ENCODE assay signal across 10 mouse cellular contexts in genomic region chr1:132010632-132011501, GRCm38 (mm10). TPM values are rescaled to one million over a fixed set of nuclear protein-coding genes. Genes with fewer than 3 reads are reported as not detected.
DNase-seq lines count a peak whose midpoint lies in the region; ATAC-seq and TF ChIP-seq lines count a peak whose summit lies in the region.
"Had no signal": no experiment of that assay in that cellular context is flagged by ENCODE, and none has a peak within 500 bp of the region (broad histone marks: within the 10 kb centered on the region; RNA-seq: fewer than 3 reads in every experiment).

No protein-coding gene starts in this region.

- H3K27ac ChIP-seq in heart, embryonic 16.5 days (ENCODE audit: low read length): peak overlapping the region; percentile 9; the same call in 1 of the 2 replicates
- H3K27ac ChIP-seq in liver, embryonic 16.5 days (ENCODE audit: low read length): peak overlapping the region; percentile 51
- H3K27ac ChIP-seq in intestine, postnatal 0 days (ENCODE audit: low read depth, low read length): no peak overlapping the region
- H3K27ac ChIP-seq: hindbrain, embryonic 10.5 days; midbrain, embryonic 13.5 days had no signal

- POLR2A ChIA-PET in Patski (lab: Charles Lee): no interaction called here

- CTCF ChIA-PET in Patski (lab: Charles Lee): interaction anchor here (0.8 to 1.2 kb wide), 2 partner anchors 10 to 36 kb away, joined by 3 read pairs; no protein-coding TSS in a partner anchor

- H3K9ac ChIP-seq in heart, embryonic 16.5 days (ENCODE audit: low read length): no peak overlapping the region
- H3K9ac ChIP-seq in liver, embryonic 16.5 days (ENCODE audit: low read depth, low read length): no peak overlapping the region
- H3K9ac ChIP-seq in intestine, postnatal 0 days (ENCODE audit: low read depth, low read length): no peak overlapping the region
- H3K9ac ChIP-seq: midbrain, embryonic 13.5 days had no signal

- peaks cover 11% of the 10 kb centered on the region for H3K36me3 ChIP-seq in heart, embryonic 16.5 days (ENCODE audit: control insufficient read depth, insufficient read depth)
- H3K36me3 ChIP-seq in liver, embryonic 16.5 days (ENCODE audit: control insufficient read depth, insufficient read depth): peaks cover 14% of the 10 kb centered on the region; the same call in 1 of the 2 replicates
- peaks cover 2% of the 10 kb centered on the region for H3K36me3 ChIP-seq in splenic B cell, adult 2 months (ENCODE audit: control insufficient read depth, insufficient read depth, low read length, poor library complexity, severe bottlenecking)
- peaks cover 16% of the 10 kb centered on the region for H3K36me3 ChIP-seq in intestine, postnatal 0 days (ENCODE audit: control insufficient read depth, insufficient read depth)

- no peak for ATAC-seq in heart, embryonic 16.5 days (replicated peaks; ENCODE audit: extremely low read depth, insufficient read depth, low FRiP score)
- ATAC-seq in Patski: peak; percentile 49
- no peak for ATAC-seq in liver, embryonic 16.5 days (ENCODE audit: low read depth)
- no peak for ATAC-seq in intestine, postnatal 0 days
- ATAC-seq: midbrain, embryonic 13.5 days had no signal

- no peak overlapping the region; the same call in 1 of the 2 replicates for H3K4me3 ChIP-seq in heart, embryonic 16.5 days (ENCODE audit: low read length)
- H3K4me3 ChIP-seq in liver, embryonic 16.5 days (ENCODE audit: low read depth, low read length): peak overlapping the region; percentile 12; the same call in 1 of the 2 replicates
- no peak overlapping the region for H3K4me3 ChIP-seq in intestine, postnatal 0 days (ENCODE audit: low read depth, low read length)
- H3K4me3 ChIP-seq: hindbrain, embryonic 10.5 days; midbrain, embryonic 13.5 days had no signal

- TF ChIP-seq CTCF in Patski (IDR thresholded peaks at IDR 0.05): no peak
- TF ChIP-seq CTCF in intestine, postnatal 0 days (IDR thresholded peaks at IDR 0.05; ENCODE audit: low read depth): no peak

- H3K4me1 ChIP-seq in heart, embryonic 16.5 days (ENCODE audit: control insufficient read depth, insufficient read depth, low read length): peaks cover 20% of the 10 kb centered on the region
- H3K4me1 ChIP-seq in liver, embryonic 16.5 days (ENCODE audit: control insufficient read depth, low read depth, low read length): peaks cover 36% of the 10 kb centered on the region
- peaks cover 10% of the 10 kb centered on the region for H3K4me1 ChIP-seq in intestine, postnatal 0 days (replicated peaks; ENCODE audit: control insufficient read depth, insufficient read depth, low read length)

- no peaks in the 10 kb centered on the region for H3K27me3 ChIP-seq in heart, embryonic 16.5 days (ENCODE audit: control insufficient read depth, insufficient read depth, low read length)
- H3K27me3 ChIP-seq in Patski: no peaks in the 10 kb centered on the region
- H3K27me3 ChIP-seq in liver, embryonic 16.5 days (ENCODE audit: control insufficient read depth, insufficient read depth, low read depth, low read length): no peaks in the 10 kb centered on the region
- H3K27me3 ChIP-seq in splenic B cell, adult 2 months (ENCODE audit: control insufficient read depth, insufficient read depth, low read length, poor library complexity, severe bottlenecking): no peaks in the 10 kb centered on the region
- no peaks in the 10 kb centered on the region for H3K27me3 ChIP-seq in intestine, postnatal 0 days (replicated peaks; ENCODE audit: control insufficient read depth, insufficient read depth, low read length)
- H3K27me3 ChIP-seq: midbrain, embryonic 13.5 days had no signal

- in situ Hi-C loops in Patski (cut with MboI; ENCODE audit: low pct_unique_long_range_greater_than_20kb): no loop called here

- H3K4me2 ChIP-seq in heart, embryonic 16.5 days (ENCODE audit: low read depth, low read length): peak overlapping the region; percentile 63
- H3K4me2 ChIP-seq in liver, embryonic 16.5 days (ENCODE audit: low read depth, low read length): peak overlapping the region; percentile 30; the same call in 1 of the 2 replicates
- H3K4me2 ChIP-seq in intestine, postnatal 0 days (replicated peaks; ENCODE audit: low read depth): no peak overlapping the region

- H3K9me3 ChIP-seq in heart, embryonic 16.5 days (replicated peaks; ENCODE audit: control insufficient read depth, low read length): no peaks in the 10 kb centered on the region
- H3K9me3 ChIP-seq in liver, embryonic 16.5 days (replicated peaks; ENCODE audit: control insufficient read depth, low read length): no peaks in the 10 kb centered on the region
- no peaks in the 10 kb centered on the region for H3K9me3 ChIP-seq in intestine, postnatal 0 days (ENCODE audit: control insufficient read depth)
- H3K9me3 ChIP-seq: hindbrain, embryonic 10.5 days; midbrain, embryonic 13.5 days had no signal

- 79% methylated on average over 17 of the region's 17 CpGs for WGBS in heart, embryonic 16.5 days
- 54% methylated on average over 17 of the region's 17 CpGs for WGBS in liver, embryonic 16.5 days (ENCODE audit: insufficient replicate concordance)
- WGBS in intestine, postnatal 0 days: 72% methylated on average over 17 of the region's 17 CpGs

- DNase-seq in heart, adult 8-10 months (ENCODE audit: low spot score): no peak
- DNase-seq in Patski (ENCODE audit: low read depth, low spot score): peak; percentile 72
- DNase-seq in splenic B cell, adult 2 months (ENCODE audit: low read depth, low spot score): peak; percentile 85
- no peak for DNase-seq in testis, postnatal 10 days (ENCODE audit: low spot score)
- DNase-seq in layer of hippocampus, postnatal 14 days (ENCODE audit: low spot score in 2 of 2): no peak

RNA-seq across cellular contexts. Expression of gene Elk4, which starts 3.5 kb away (rescaled TPM):
- 17.5 and 17.8 TPM in 2 replicates for polyA plus RNA-seq in heart, embryonic 16.5 days (2015; fragmentation: Nextera tagmentation; extraction: Ambion mirVana)
- 10 to 100 TPM; 62.5 to 79.4 (median 76.0) TPM for total RNA-seq in heart, adult 8-10 months (2022)
- polyA plus RNA-seq in Patski (2021): 27.3 TPM
- 8.6 and 10.0 TPM in 2 replicates for polyA plus RNA-seq in liver, embryonic 16.5 days (2015; fragmentation: Nextera tagmentation; extraction: Ambion mirVana)
- total RNA-seq in layer of hippocampus, postnatal 14 days (2021): 10 to 100 TPM; 59.1 to 60.4 TPM
- 16.4 and 19.6 TPM in 2 replicates for polyA plus RNA-seq in intestine, postnatal 0 days (2015; fragmentation: Nextera tagmentation; extraction: Ambion mirVana)

RNA-seq across cellular contexts. Expression of gene Slc45a3, which starts 48.1 kb away (rescaled TPM):
- polyA plus RNA-seq in heart, embryonic 16.5 days (2015; fragmentation: Nextera tagmentation; extraction: Ambion mirVana): 5.1 and 5.4 TPM in 2 replicates
- total RNA-seq in heart, adult 8-10 months (2022): 1 to 10 TPM; 2.4 to 4.7 (median 3.3) TPM
- polyA plus RNA-seq in Patski (2021): 0.65 TPM
- polyA plus RNA-seq in liver, embryonic 16.5 days (2015; fragmentation: Nextera tagmentation; extraction: Ambion mirVana): 3.0 and 3.2 TPM in 2 replicates
- 1 to 10 TPM; 2.0 to 2.6 TPM for total RNA-seq in layer of hippocampus, postnatal 14 days (2021)
- 2.5 and 2.7 TPM in 2 replicates for polyA plus RNA-seq in intestine, postnatal 0 days (2015; fragmentation: Nextera tagmentation; extraction: Ambion mirVana)

RNA-seq across cellular contexts. Expression of gene Mfsd4a, which starts 57.0 kb away (rescaled TPM):
- polyA plus RNA-seq in heart, embryonic 16.5 days (2015; fragmentation: Nextera tagmentation; extraction: Ambion mirVana): 8.5 and 10.0 TPM in 2 replicates
- 1 to 10 TPM; 4.7 to 9.4 (median 7.7) TPM for total RNA-seq in heart, adult 8-10 months (2022)
- polyA plus RNA-seq in Patski (2021): 17.7 TPM
- polyA plus RNA-seq in liver, embryonic 16.5 days (2015; fragmentation: Nextera tagmentation; extraction: Ambion mirVana): 5.3 and 6.3 TPM in 2 replicates
- total RNA-seq in layer of hippocampus, postnatal 14 days (2021): 10 to 100 TPM; 42.8 to 50.7 TPM
- polyA plus RNA-seq in intestine, postnatal 0 days (2015; fragmentation: Nextera tagmentation; extraction: Ambion mirVana): 6.1 and 7.0 TPM in 2 replicates

Comparison
In these comparisons a context has a peak if more than half of its experiments do, and no peak if none do; other contexts are left out.
1. DNase-seq: peak in Patski (single experiment) and splenic B cell, adult 2 months (single experiment); none in heart, adult 8-10 months (single experiment), testis, postnatal 10 days (single experiment) and layer of hippocampus, postnatal 14 days (0 of 2).